Mouse (Mus musculus): ENCODE results near the gene Tap2.

DNA sequence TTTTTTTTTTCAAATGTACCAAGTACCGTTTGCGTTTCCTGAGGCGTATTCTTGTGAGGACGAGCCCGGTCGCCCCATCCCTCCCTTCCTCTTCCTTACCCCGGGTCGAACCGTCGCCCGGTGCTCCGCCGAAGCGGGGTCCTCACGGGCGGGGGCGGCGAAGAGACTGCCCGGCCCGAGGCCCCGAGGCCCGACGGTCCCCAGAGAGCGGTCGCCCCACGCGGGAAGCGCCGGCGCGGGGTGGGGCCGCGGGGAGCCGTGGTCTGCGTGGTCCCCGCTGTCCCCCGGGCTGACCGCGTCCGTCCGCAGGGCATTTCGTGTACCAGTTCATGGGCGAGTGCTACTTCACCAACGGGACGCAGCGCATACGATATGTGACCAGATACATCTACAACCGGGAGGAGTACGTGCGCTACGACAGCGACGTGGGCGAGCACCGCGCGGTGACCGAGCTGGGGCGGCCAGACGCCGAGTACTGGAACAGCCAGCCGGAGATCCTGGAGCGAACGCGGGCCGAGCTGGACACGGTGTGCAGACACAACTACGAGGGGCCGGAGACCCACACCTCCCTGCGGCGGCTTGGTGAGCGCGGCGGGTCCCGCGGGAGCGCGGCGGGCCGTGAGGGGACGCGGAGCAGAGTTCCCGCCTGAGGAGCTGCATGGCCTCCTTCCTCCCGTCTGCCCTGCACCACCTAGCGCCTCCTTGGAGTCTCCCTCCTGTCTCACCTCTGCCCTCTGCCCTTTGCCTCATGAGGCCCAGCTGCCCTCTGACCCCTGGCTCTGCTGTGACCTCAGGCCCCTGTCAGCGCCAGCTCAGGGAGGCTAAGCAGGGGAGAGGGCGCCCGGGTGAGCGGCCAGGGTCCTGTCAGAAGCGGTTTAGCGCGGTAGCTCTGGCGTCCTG lies 61.4 kb downstream of the Tap2 start:
- TF ChIP-seq CTCF (IDR thresholded peaks at IDR 0.05; ENCODE audit: low read depth, low read length) (no peak), POLR2A (IDR thresholded peaks at IDR 0.05; ENCODE audit: extremely low read depth, insufficient read depth, low read length) (no peak)

Data from liver, adult 2 months (tissue).